Mouse (Mus musculus) gastrocnemius, adult 2 months (tissue): ENCODE results near the gene Vmn2r62. TPM values are rescaled to one million over a fixed set of nuclear protein-coding genes. Genes with fewer than 3 reads are reported as not detected.
"Not testable (repeated sequence)": the region's sequence is repeated elsewhere in the genome, so short reads cannot be mapped to it uniquely, and the experiment has no call there.

Experiments used
- DNase-seq: peaks from one replicate; pipeline ENCODE4 v3.0.0; 2022
- H3K27ac ChIP-seq: fragments of 200-600 bp; 2 replicates; pipeline ENCODE4 v1.8.1; 2022; ENCODE audit warnings: mild to moderate bottlenecking
- H3K4me3 ChIP-seq: fragments of 200-600 bp; 2 replicates; pipeline ENCODE4 v1.8.1; 2022; ENCODE audit warnings: mild to moderate bottlenecking, moderate library complexity
- CTCF ChIP-seq: fragments of 200-600 bp; IDR thresholded peaks from 2 replicates; pipeline ENCODE4 v1.8.1; 2022; ENCODE audit warnings: antibody characterized with exemption, mild to moderate bottlenecking, moderate library complexity
- intact Hi-C: fragments of 180-260 bp; cut with DNase I; formaldehyde crosslinking; loops from one replicate; pipeline ENCODE4 v1.15.1; 2025
- long read RNA-seq, 2 experiments: library from polyadenylated mRNA; stranded (forward); transcript quantifications; one replicate each; pipeline ENCODE4 v2.0.0; 2021
- total RNA-seq, 2 experiments: library from RNA; stranded (reverse); gene quantifications; 2 replicates each; pipeline ENCODE4 v1.2.3; 2021

The Vmn2r62 gene
- total RNA-seq: not detected
- long read RNA-seq, experiment 1: 0 reads
- long read RNA-seq, experiment 2: 0 reads

DNA sequence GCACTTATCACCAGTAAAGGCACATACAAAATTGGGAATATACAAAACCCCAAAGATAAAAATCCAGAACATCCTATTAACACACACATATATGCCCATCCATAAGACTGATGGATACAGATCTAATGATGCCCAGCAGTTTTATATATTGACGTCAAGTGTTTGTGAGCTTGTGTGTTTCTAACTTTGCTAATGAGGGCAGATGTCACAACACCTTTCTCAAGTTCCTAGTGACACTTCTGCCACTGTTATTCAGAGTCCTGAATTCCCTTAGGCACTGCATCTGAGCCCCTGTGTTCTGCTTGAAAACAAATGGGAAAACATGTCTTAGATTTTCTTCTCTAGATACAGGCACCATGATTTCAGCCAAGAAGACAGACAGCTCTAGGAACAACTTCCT is at the start of gene Vmn2r62:
Vmn2r62 (minus strand) TSS at position 101 of the 400 bp plus-strand sequence.
- intact Hi-C loops, H3K27ac ChIP-seq, H3K4me3 ChIP-seq, DNase-seq: not testable (repeated sequence)

DNA sequence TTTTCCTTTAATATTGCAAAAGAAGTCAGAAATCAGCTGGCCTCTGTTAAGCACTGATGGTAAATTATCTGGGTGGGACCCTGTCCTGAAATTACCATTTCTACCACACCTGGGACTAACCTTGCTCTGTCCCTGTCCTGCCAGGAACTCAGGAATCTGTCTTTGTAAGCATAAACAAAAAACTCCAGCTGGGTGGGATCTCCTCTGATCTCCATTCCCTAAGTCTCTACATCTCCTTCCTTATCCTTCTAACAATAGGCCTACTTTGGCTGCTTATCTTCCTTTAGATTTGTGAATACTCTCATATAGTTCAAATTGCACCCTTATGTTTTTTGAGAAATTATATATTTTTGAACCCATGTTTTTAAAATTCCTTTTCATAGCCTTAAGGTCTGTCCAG is 45.0 kb upstream of the Vmn2r62 start:
- DNase-seq, intact Hi-C loops: not testable (repeated sequence)

DNA sequence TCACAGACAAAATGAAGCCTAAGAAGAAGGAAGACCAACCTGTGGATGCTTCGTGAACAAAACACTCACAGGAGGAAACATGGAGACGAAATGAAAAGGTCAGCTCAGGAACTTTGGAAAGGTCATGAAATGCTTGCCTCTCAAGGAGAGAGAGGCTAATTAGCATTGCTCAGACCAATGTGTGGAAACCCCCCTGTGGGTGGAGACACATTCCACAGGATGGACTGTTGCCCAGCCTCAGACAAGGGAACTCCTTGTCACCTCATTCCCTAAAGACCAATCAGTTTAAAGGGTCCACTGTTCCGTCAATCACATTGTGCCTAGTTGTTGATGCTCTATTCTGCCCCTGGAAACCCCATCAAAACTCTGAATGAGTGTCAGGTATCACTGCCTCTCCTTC is 38.9 kb upstream of the Vmn2r62 start:
- no peak overlapping the region for H3K27ac ChIP-seq
- no peak for TF ChIP-seq CTCF
- no peak for DNase-seq
- H3K4me3 ChIP-seq: no peak overlapping the region
- intact Hi-C loops: no loop called here

More for the DNA sequence above, 45.0 kb upstream of the Vmn2r62 start:
- not testable (repeated sequence) for H3K4me3 ChIP-seq, H3K27ac ChIP-seq

DNA sequence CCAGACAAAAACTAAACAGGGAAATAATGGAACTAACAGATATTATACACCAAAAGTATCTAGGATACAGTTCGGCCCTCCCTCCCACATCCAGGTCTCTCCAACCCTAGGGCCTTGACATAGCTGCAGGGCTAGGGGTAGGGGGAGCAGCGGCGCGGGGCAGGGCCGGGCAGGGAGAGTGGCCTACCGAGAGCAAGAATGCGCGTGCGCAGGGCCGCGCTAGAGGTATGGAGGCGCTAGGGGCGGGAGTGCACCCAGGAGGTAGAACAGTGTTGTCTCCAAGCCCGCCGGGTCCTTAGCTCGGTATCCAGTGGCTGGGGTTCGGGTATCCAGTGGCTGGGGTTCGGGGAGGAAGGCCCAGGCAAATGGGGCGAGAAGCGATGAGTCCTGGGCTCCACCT is 43.5 kb downstream of the Vmn2r62 start:
- Histone ChIP-seq H3K27ac (no peak overlapping the region), H3K4me3 (no peak overlapping the region)
- no peak for TF ChIP-seq CTCF
- intact Hi-C loops: no loop called here
- no peak for DNase-seq

DNA sequence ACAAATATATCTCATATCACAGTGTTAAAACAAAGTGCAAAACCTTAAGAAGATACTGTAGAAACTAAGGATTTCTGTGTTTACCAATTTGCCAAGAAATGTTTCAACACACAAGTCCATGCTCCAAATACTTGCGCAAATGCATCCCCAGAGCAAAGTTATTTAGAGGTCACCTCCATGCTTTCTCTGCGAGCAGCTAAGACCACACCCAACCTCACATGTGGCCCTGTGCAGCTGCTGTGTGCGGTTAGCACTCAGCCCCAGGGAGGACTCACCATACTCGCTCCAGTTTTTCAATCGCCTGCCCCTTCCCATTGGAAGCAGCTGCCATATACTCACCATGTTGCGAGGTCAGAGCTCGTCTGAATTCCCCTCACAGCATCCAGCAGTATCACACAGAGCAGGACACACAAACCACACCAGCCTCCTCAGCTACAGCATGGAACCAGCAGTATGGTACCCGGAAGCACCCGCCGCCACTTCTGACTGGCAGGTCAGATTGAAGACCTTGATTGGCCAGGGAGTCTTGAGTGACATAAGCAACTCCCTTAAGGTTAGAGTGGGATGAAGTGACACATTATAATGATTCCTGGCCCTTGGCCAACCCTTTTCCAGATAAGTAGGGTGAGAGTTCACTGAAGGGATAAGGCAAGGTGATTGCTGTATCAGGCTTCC is 54.7 kb downstream of the Vmn2r62 start:
- Histone ChIP-seq H3K4me3 (no peak overlapping the region), H3K27ac (no peak overlapping the region)
- no peak for TF ChIP-seq CTCF
- intact Hi-C loops: no loop called here
- DNase-seq: no peak

DNA sequence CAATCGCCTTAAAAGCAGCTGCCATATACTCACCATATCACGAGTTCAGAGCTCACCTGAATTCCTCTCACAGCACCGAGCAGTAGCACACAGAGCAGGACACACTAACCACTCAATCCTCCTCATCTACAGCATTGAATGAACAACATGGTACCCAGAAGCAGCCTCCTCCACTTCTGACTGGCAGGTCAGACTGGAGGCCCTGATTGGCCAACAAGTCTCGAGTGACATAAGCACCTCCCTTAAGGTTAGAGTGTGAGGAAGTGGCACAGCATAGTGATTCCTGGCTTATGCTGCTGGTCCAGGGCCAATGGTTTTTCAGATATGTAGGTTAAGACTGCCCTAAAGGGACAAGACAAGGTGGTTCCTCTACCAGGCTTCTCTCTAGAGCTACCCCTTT is 66.4 kb downstream of the Vmn2r62 start, which contains the start of gene Gm17067:
Gm17067 (minus strand) TSS at position 101 of the 400 bp plus-strand sequence.
- H3K27ac ChIP-seq, H3K4me3 ChIP-seq, DNase-seq, intact Hi-C loops: not testable (repeated sequence)

Other genes with a start within 250 kb of the Vmn2r62 start
- not detected for gene Gm21028, start 214.9 kb downstream of the Vmn2r62 start, total RNA-seq
- under 1 TPM in 1 of 2 experiments, not detected in 1; 0.31 TPM for gene Zfp977, start 201.0 kb downstream of the Vmn2r62 start, total RNA-seq
- gene Zfp976, start 150.9 kb downstream of the Vmn2r62 start, total RNA-seq: 1 to 10 TPM in 1 of 2 experiments, under 1 TPM in 1; 0.66 to 1.2 TPM
- gene Zfp975, start 100.8 kb downstream of the Vmn2r62 start, total RNA-seq: 1 to 10 TPM; 3.6 to 4.1 TPM
- not detected for gene Gm17067, start 66.5 kb downstream of the Vmn2r62 start, total RNA-seq
- gene Gm2381, start 73.7 kb upstream of the Vmn2r62 start, total RNA-seq: under 1 TPM; 0.05 to 0.08 TPM
- gene Vmn2r63, start 140.3 kb upstream of the Vmn2r62 start, total RNA-seq: not detected
- not detected for gene Gm9268, start 225.2 kb upstream of the Vmn2r62 start, total RNA-seq